Mouse (Mus musculus): Measurements from ENCODE around the gene Ggct.

Ggct gene

DNA sequence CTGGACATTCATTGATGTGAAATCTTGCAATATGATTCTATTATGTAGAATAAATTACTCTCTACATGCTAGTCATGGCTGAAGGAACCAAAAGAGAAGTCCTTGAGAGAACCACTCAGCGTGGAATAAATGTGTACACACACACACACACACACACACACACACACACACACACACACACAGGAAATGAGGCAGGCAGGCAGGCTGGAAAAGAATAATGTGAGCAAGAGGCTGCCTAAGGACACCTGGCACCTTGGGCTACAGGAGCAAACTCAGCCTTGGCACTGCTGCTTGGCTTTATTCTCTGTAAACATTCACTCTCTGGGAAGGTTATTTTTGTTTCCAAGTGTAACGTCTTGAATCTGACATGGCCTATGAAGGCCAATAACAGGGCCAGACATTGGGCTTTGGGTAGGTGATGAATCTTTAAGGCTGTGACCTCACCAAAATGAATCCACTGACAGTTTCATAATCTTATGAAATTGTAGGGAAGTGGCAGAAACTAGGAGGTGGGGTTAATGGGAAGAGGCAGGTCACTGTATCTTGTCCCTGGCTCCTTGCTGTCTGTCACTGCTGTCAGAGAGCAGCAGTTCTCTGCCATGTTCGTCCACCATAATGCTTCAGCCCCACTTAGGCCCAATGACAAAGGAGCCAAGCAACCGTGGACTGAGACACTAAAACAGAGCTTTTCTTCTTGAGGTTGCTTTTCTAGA is 46.4 kb downstream of the Ggct start:
- no peak for DNase-seq

GRCm38 (mm10) chr6:54944551-54944950 is 48.2 kb downstream of the Ggct start:
- no peak for DNase-seq

DNA sequence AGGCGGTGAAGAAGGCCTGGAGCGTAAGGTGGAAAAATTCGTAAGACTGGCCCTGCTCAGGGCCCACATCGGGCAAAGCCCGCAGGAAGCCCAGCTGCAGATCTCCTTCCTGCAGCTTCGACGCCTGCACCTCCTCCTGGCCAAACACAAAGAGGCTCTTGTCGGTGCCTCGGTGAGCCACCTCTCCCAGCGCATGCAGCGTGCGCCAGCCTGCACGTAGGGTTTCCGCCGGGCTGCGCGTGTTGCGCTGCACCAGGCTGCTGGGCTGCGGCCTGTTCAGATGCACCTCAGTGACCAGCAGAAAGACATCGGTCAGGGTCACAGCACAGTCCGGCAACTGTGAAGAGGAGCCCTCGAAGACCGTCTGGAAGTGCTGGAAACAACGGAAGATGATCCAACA is 49.0 kb downstream of the Ggct start:
- DNase-seq = no peak

DNA sequence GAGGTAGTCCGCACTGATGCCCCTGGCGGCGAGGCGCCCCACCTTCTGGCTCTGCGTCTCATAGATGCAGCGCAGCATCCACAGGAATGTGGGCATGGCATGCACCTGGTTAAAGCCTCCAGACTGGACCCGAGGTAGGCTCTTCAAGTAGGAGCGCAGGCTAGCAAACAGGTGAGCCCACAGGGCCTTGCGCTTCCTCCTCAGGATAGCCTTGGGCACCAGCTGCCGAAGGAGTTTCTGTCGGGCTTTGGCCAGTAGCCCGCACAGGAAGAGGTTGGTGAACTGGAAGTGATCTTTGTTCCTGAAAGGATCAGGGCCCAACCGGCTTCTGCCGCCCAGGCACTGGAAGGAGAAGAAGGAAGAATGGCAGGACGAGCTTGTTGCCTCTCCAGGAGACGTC is 49.5 kb downstream of the Ggct start:
- DNase-seq = peak; percentile 9 to 32

GRCm38 (mm10) chr6:54941149-54941548 is 51.6 kb downstream of the Ggct start:
- no peak for DNase-seq

DNA sequence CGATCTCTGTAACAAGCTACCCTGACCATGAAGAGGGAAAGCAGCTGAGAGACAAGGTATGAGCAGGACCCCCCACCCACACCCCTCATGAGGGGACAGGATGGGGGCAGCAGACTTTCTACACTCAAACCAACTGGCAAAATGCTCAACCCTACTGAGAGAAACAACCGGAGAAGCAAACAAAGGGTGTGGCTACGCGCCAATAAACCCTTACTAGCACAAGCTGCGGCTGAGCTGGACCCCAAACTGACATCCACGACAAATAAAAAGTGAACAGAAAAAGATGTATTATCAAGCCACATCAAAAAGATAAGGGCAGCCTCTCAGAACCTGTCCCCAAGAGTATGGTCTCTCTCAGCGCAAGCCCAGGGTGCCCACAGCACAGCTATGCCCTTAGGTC is 52.6 kb downstream of the Ggct start:
- DNase-seq = peak in 1 of 2 experiments; percentile 42

- DNase-seq = peak; percentile 69
Measured at GRCm38 (mm10) chr6:54939631-54940030, 53.1 kb downstream of the Ggct start.

- no peak for DNase-seq
Measured at GRCm38 (mm10) chr6:54936496-54936895, 56.3 kb downstream of the Ggct start.

DNA sequence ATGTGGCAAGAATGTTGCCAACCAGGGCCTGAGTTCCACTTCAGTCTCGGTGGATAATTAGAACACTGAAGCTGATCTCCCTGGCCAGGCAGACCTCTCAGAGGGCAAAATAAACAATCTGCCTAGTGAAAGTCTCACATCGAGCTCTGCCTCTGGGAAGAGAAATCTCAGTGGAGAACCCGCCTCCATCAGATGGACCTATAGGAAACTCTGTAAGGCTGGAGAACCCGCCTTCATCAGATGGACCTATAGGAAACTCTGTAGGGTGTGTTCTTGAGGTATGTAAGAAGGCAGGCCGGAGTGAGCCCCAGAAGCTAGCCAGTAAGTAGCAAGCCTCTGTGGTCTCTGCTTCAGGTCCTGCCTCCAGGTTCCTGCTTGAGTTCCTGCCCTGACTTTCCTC is 57.8 kb downstream of the Ggct start:
- no peak for DNase-seq

DNA sequence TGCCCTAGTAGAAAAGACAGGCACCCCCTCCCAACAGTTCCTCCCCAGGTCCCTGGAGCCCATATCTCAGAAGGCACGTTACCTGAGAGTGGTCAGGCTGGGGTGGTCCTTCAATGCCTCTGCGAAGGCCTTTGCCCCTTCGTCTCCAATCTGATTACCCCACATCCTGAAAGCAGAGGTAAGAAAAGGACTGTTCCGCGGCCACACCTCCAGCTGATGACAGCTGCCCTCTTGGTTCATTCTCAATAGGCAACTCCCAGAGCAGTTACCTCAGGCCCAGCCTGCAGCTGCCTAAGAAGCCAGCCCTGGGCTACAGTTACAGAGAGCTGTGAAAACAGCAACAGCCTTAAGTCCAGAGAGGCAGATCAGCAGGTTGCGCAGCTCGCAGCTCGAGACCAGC is 58.4 kb downstream of the Ggct start:
- no peak for DNase-seq

- peak; percentile 51 to 58 for DNase-seq
Measured at GRCm38 (mm10) chr6:54933866-54934265, 58.9 kb downstream of the Ggct start.

DNA sequence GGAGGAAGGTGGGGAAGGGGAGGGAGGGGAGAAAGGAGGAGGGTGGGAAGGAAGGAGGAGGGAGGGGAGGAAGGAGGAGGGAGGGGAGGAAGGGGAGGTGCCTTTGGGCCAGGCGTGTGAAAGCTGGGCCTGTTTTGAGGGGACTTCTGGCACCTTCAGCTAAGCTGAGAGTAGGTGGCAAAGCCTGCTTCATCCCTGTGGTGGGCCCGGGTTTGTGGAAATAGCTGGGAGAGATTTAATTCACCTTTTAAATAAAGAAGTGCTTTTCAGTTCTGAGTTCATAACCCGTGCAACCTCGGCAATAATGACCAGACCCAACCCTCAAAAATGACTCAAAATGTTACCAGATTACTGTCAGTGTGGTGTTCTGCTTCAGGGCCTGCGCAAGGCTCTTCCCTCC is 59.5 kb downstream of the Ggct start:
- DNase-seq = no peak

Measured in kidney, postnatal 36 days (tissue).